Comparison of ENCODE assay signal across 16 mouse cellular contexts in the genomic region with DNA sequence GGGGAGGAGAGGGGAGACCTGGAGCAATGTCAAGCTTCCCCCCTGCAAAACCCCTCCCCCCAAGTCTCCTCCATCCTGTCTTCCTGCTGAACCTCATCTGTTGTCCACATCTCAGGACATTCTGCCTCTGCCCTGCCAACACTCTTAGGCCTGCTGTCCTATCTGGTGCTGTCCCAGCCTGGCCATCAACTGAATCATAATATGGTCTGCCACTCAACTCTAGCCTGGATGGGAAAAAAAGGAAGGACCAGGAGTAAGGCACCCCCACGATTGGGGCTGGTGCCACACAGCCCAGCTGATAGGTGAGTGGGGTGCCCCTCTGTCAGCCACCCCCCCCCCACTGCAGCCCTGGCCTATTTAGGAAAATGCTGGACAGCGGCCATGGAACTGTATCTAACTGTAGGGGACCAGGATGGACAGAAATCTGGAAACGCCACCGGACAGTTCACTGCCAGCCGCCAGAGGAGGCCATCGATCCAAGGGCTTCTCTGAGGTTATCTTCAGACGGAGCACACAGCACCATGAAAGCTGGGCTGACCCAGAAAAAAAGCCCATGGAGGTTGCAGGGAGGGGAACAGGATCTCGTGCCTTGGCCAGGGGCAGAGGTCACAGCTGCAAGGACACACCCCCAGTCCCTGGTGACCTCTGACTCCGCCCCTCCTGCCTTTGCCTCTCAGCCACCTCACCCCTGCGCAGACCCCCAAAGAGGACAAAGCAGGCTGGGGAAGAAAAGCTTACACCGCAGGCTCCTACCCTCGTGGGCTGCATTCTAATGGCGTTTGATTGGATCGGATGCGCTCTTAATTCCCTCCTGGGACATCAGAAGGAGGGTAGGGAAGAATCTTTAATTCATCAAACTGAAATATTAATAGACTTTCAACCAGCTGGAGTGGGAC. TPM values are rescaled to one million over a fixed set of nuclear protein-coding genes. Genes with fewer than 3 reads are reported as not detected.
DNase-seq lines count a peak whose midpoint lies in the region; ATAC-seq and TF ChIP-seq lines count a peak whose summit lies in the region.
"Had no signal": no experiment of that assay in that cellular context is flagged by ENCODE, and none has a peak within 500 bp of the region (broad histone marks: within the 10 kb centered on the region; RNA-seq: fewer than 3 reads in every experiment).

No protein-coding gene starts in this region.

- no peak overlapping the region for H3K27ac ChIP-seq in hindbrain, embryonic 15.5 days (replicated peaks)
- no peak overlapping the region for H3K27ac ChIP-seq in midbrain, postnatal 0 days (ENCODE audit: low read depth, low read length)
- H3K27ac ChIP-seq in left cerebral cortex, adult 2 months, result no peak overlapping the region
- H3K27ac ChIP-seq: layer of hippocampus, adult 2 months; liver, embryonic 13.5 days had no signal

- 0 out of 2 replicates have a peak overlapping the region, but pooled peaks have one; percentile 7 for H3K9ac ChIP-seq in hindbrain, embryonic 15.5 days
- no peak overlapping the region for H3K9ac ChIP-seq in midbrain, postnatal 0 days (replicated peaks; ENCODE audit: low read length, poor library complexity, severe bottlenecking)
- H3K9ac ChIP-seq: heart, embryonic 12.5 days; liver, embryonic 13.5 days had no signal

- H3K4me3 ChIP-seq in hindbrain, embryonic 15.5 days, result no peak overlapping the region
- H3K4me3 ChIP-seq in midbrain, postnatal 0 days (ENCODE audit: low read depth, low read length), result no peak overlapping the region
- no peak overlapping the region for H3K4me3 ChIP-seq in left cerebral cortex, adult 2 months
- H3K4me3 ChIP-seq: erythroblast, embryonic 14.5 days; heart, embryonic 12.5 days; layer of hippocampus, adult 2 months; liver, embryonic 13.5 days had no signal

- ATAC-seq in hindbrain, embryonic 15.5 days (ENCODE audit: low FRiP score, low read depth), result no peak
- ATAC-seq in midbrain, postnatal 0 days (ENCODE audit: low FRiP score), result 0 out of 2 replicates have a peak, but pooled peaks have one; percentile 24

- 0 out of 2 replicates have a peak, but pooled peaks have one; percentile 15 for TF ChIP-seq CTCF in midbrain, postnatal 0 days (IDR thresholded peaks at IDR 0.05)
- TF ChIP-seq CTCF in left cerebral cortex, adult 2 months (IDR thresholded peaks at IDR 0.05), result no peak

- H3K27me3 ChIP-seq in hindbrain, embryonic 15.5 days, result peaks cover 26% of the 10 kb centered on the region
- H3K27me3 ChIP-seq in midbrain, postnatal 0 days (ENCODE audit: insufficient read depth, low read length), result no peaks in the 10 kb centered on the region; the same call in 1 of the 2 replicates

- peaks cover 26% of the 10 kb centered on the region for H3K4me1 ChIP-seq in hindbrain, embryonic 15.5 days (replicated peaks)
- peaks cover 8% of the 10 kb centered on the region; the same call in 1 of the 2 replicates for H3K4me1 ChIP-seq in midbrain, postnatal 0 days (ENCODE audit: insufficient read depth, low read length)
- H3K4me1 ChIP-seq: liver, embryonic 13.5 days had no signal

- DNase-seq in gastrocnemius, postnatal 10 days, result peak; percentile 2
- DNase-seq in gastrocnemius, postnatal 25 days, result no peak
- peak; percentile 69 for DNase-seq in embryo, embryonic 11 days
- DNase-seq in midbrain, postnatal 0 days (ENCODE audit: low spot score), result no peak
- DNase-seq in left cerebral cortex, adult 9 months (ENCODE audit: low spot score in 2 of 2), result no peak
- DNase-seq in left cerebral cortex, adult 2 months (ENCODE audit: extremely low spot score in 1 of 2, low spot score in 2 of 2), result no peak
- DNase-seq: adrenal gland, postnatal 25 days; heart, postnatal 4 days; kidney, adult 9 months; liver, embryonic 13.5 days; lung, postnatal 36 days had no signal

- WGBS in hindbrain, embryonic 15.5 days, result 19% methylated on average over 15 of the region's 15 CpGs
- 13% methylated on average over 15 of the region's 15 CpGs for WGBS in midbrain, postnatal 0 days

- H3K4me2 ChIP-seq in hindbrain, embryonic 15.5 days, result no peak overlapping the region
- no peak overlapping the region for H3K4me2 ChIP-seq in midbrain, postnatal 0 days (ENCODE audit: low read depth, low read length, poor library complexity, severe bottlenecking)
- H3K4me2 ChIP-seq: heart, embryonic 12.5 days; liver, embryonic 13.5 days had no signal

- intact Hi-C loops in left cerebral cortex, adult 2 months (cut with DNase I), result no loop called here

- H3K9me3 ChIP-seq in hindbrain, embryonic 15.5 days, result no peaks in the 10 kb centered on the region
- H3K9me3 ChIP-seq in midbrain, postnatal 0 days (ENCODE audit: low read length), result no peaks in the 10 kb centered on the region
- H3K9me3 ChIP-seq: heart, embryonic 12.5 days; liver, embryonic 13.5 days had no signal

- H3K36me3 ChIP-seq in hindbrain, embryonic 15.5 days, result no peaks in the 10 kb centered on the region
- H3K36me3 ChIP-seq in midbrain, postnatal 0 days (ENCODE audit: insufficient read depth, low read length), result no peaks in the 10 kb centered on the region
- H3K36me3 ChIP-seq: heart, embryonic 12.5 days; liver, embryonic 13.5 days had no signal

RNA-seq across cellular contexts. Expression of gene Grm4, which starts 2.3 kb away (rescaled TPM):
- under 1 TPM; 0.16 to 0.32 TPM for total RNA-seq in gastrocnemius, postnatal 10 days (2021)
- under 1 TPM; 0.08 to 0.24 TPM for total RNA-seq in gastrocnemius, postnatal 25 days (2021)
- polyA plus RNA-seq in hindbrain, embryonic 15.5 days (2015; fragmentation: Nextera tagmentation; extraction: Ambion mirVana), result 8.7 TPM in 2 replicates
- total RNA-seq in midbrain, postnatal 0 days (2014; rRNA removed), result 37.6 and 54.0 TPM in 2 replicates
- 11.1 and 12.5 TPM in 2 replicates for polyA plus RNA-seq in midbrain, postnatal 0 days (2015; fragmentation: Nextera tagmentation; extraction: Ambion mirVana)
- total RNA-seq in left cerebral cortex, adult 2 months (2021), result 10 to 100 TPM; 19.9 to 29.7 TPM
- total RNA-seq: MEL had no signal
- polyA plus RNA-seq: erythroblast, embryonic 14.5 days; liver, embryonic 13.5 days had no signal

RNA-seq across cellular contexts. Expression of gene Hmga1, which starts 37.3 kb away (rescaled TPM):
- total RNA-seq in gastrocnemius, postnatal 10 days (2021), result 10 to 100 TPM; 24.9 to 27.0 TPM
- total RNA-seq in gastrocnemius, postnatal 25 days (2021), result 10 to 100 TPM; 24.6 to 24.7 TPM
- 134 and 149 TPM in 2 replicates for polyA plus RNA-seq in hindbrain, embryonic 15.5 days (2015; fragmentation: Nextera tagmentation; extraction: Ambion mirVana)
- total RNA-seq in midbrain, postnatal 0 days (2014; rRNA removed), result 135 and 138 TPM in 2 replicates
- polyA plus RNA-seq in midbrain, postnatal 0 days (2015; fragmentation: Nextera tagmentation; extraction: Ambion mirVana), result 144 and 154 TPM in 2 replicates
- 10 to 100 TPM; 55.2 to 55.7 TPM for total RNA-seq in left cerebral cortex, adult 2 months (2021)

RNA-seq across cellular contexts. Expression of gene AI413582, which starts 46.6 kb away (rescaled TPM):
- 1 to 10 TPM; 3.5 to 4.7 TPM for total RNA-seq in gastrocnemius, postnatal 10 days (2021)
- total RNA-seq in gastrocnemius, postnatal 25 days (2021), result 1 to 10 TPM; 2.5 to 2.9 TPM
- polyA plus RNA-seq in hindbrain, embryonic 15.5 days (2015; fragmentation: Nextera tagmentation; extraction: Ambion mirVana), result 67.4 and 71.9 TPM in 2 replicates
- total RNA-seq in midbrain, postnatal 0 days (2014; rRNA removed), result 70.2 and 80.2 TPM in 2 replicates
- 88.8 and 113 TPM in 2 replicates for polyA plus RNA-seq in midbrain, postnatal 0 days (2015; fragmentation: Nextera tagmentation; extraction: Ambion mirVana)
- 10 to 100 TPM; 86.7 to 93.8 TPM for total RNA-seq in left cerebral cortex, adult 2 months (2021)

Comparison
In these comparisons a context has a peak if more than half of its experiments do, and no peak if none do; other contexts are left out.
1. DNase-seq: peak in gastrocnemius, postnatal 10 days (single experiment) and embryo, embryonic 11 days (single experiment); none in gastrocnemius, postnatal 25 days (single experiment), midbrain, postnatal 0 days (single experiment), left cerebral cortex, adult 9 months (0 of 2) and left cerebral cortex, adult 2 months (0 of 2).
2. RNA of gene Grm4, which starts 2.3 kb away (total RNA-seq): 37.6 to 54.0 TPM in midbrain, postnatal 0 days and 19.9 to 29.7 TPM in left cerebral cortex, adult 2 months; 0.16 to 0.32 TPM in gastrocnemius, postnatal 10 days and 0.08 to 0.24 TPM in gastrocnemius, postnatal 25 days; every median in the first group is over 10 times any median in the second.
3. RNA of gene AI413582, which starts 46.6 kb away (total RNA-seq): 86.7 to 93.8 TPM in left cerebral cortex, adult 2 months and 70.2 to 80.2 TPM in midbrain, postnatal 0 days; 3.5 to 4.7 TPM in gastrocnemius, postnatal 10 days and 2.5 to 2.9 TPM in gastrocnemius, postnatal 25 days; every median in the first group is over 10 times any median in the second.